ENCODE assay signal across 16 mouse cellular contexts in genomic region chr2:120082416-120082815, GRCm38 (mm10). TPM values are rescaled to one million over a fixed set of nuclear protein-coding genes. Genes with fewer than 3 reads are reported as not detected.
"Had no signal": no experiment of that assay in that cellular context is flagged by ENCODE, and none has a peak within 500 bp of the region (broad histone marks: within the 10 kb centered on the region; RNA-seq: fewer than 3 reads in every experiment).

No protein-coding gene starts in this region.

- H3K27me3 ChIP-seq: stomach, embryonic 15.5 days had no signal

- H3K4me2 ChIP-seq: limb, embryonic 12.5 days; liver, embryonic 15.5 days; lung, embryonic 14.5 days; midbrain, embryonic 11.5 days; midbrain, embryonic 15.5 days; neural tube, embryonic 12.5 days; stomach, embryonic 15.5 days had no signal

- H3K9ac ChIP-seq: limb, embryonic 12.5 days; liver, embryonic 15.5 days; lung, embryonic 14.5 days; midbrain, embryonic 15.5 days; neural tube, embryonic 12.5 days; stomach, embryonic 15.5 days had no signal

- H3K4me3 ChIP-seq: limb, embryonic 12.5 days; liver, embryonic 15.5 days; megakaryocyte, embryonic 14.5 days; midbrain, embryonic 15.5 days; neural tube, embryonic 12.5 days; stomach, embryonic 15.5 days had no signal

- DNase-seq: kidney, adult 9 months; kidney, postnatal 10 days; kidney, postnatal 4 days; lung, embryonic 14.5 days; lung, postnatal 10 days; spleen, adult 18-20 months; thymus, postnatal 36 days had no signal

- H3K4me1 ChIP-seq: limb, embryonic 12.5 days; midbrain, embryonic 15.5 days; neural tube, embryonic 12.5 days; stomach, embryonic 15.5 days had no signal

- ATAC-seq: intestine, embryonic 16.5 days; midbrain, embryonic 15.5 days had no signal

- H3K36me3 ChIP-seq: limb, embryonic 12.5 days; liver, embryonic 15.5 days; midbrain, embryonic 15.5 days; neural tube, embryonic 12.5 days; stomach, embryonic 15.5 days had no signal

- H3K27ac ChIP-seq: limb, embryonic 12.5 days; liver, embryonic 15.5 days; macrophage; midbrain, embryonic 15.5 days; neural tube, embryonic 12.5 days; stomach, embryonic 15.5 days had no signal

- H3K9me3 ChIP-seq: limb, embryonic 12.5 days; liver, embryonic 15.5 days; midbrain, embryonic 15.5 days; neural tube, embryonic 12.5 days; stomach, embryonic 15.5 days had no signal

RNA-seq across cellular contexts. Expression of gene Gm28042, which starts 55.1 kb away (rescaled TPM):
- polyA plus RNA-seq: macrophage had no signal
